In the genomic region with DNA sequence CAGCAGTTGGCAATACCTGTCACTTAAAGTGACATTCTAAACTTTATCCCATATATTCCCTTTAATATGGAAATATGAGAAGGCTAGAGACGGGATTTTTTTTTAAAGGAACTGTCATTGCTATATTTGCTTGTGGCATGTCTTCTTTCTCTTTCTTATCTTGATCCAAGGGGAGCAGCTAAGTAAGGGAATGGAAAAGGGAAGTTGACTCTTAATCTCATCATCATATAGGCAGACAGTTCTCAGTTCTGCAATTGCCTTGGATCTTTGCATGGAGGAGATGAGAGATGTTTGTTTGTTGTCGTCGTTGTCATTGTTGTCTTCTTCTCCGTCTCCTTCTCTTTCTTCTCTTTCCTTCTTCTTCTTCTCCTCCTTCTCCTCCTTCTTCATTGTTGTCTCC, we compare ENCODE assay signal across 26 mouse cellular contexts.
"Had no signal": no experiment of that assay in that cellular context is flagged by ENCODE, and none has a peak within 500 bp of the region (broad histone marks: within the 10 kb centered on the region; RNA-seq: fewer than 3 reads in every experiment).

No protein-coding gene starts in this region.

- ATAC-seq: hindbrain, postnatal 0 days; intestine, embryonic 16.5 days had no signal

- H3K36me3 ChIP-seq: heart, embryonic 13.5 days; heart, embryonic 15.5 days; hindbrain, embryonic 13.5 days; hindbrain, embryonic 15.5 days; kidney, embryonic 15.5 days; limb, embryonic 13.5 days; limb, embryonic 15.5 days had no signal

- H3K27me3 ChIP-seq: heart, embryonic 13.5 days; heart, embryonic 15.5 days; hindbrain, embryonic 13.5 days; hindbrain, embryonic 15.5 days; kidney, embryonic 15.5 days; limb, embryonic 13.5 days; limb, embryonic 15.5 days had no signal

- H3K4me2 ChIP-seq: heart, embryonic 11.5 days; heart, embryonic 13.5 days; heart, embryonic 15.5 days; hindbrain, embryonic 13.5 days; hindbrain, embryonic 15.5 days; kidney, embryonic 15.5 days; limb, embryonic 13.5 days; limb, embryonic 15.5 days had no signal

- H3K9me3 ChIP-seq: heart, embryonic 13.5 days; heart, embryonic 15.5 days; hindbrain, embryonic 13.5 days; hindbrain, embryonic 15.5 days; kidney, embryonic 15.5 days; limb, embryonic 13.5 days; limb, embryonic 15.5 days had no signal

- H3K4me3 ChIP-seq: gastrocnemius, adult 2 months; heart, adult 2 months; heart, embryonic 13.5 days; heart, embryonic 15.5 days; hindbrain, embryonic 13.5 days; hindbrain, embryonic 15.5 days; kidney, embryonic 15.5 days; limb, embryonic 13.5 days; limb, embryonic 15.5 days had no signal

- DNase-seq: gastrocnemius, adult 2 months; gastrocnemius, postnatal 10 days; gastrocnemius, postnatal 25 days; heart, adult 11 months; heart, adult 2 months; heart, postnatal 14 days; heart, postnatal 36 days; kidney, adult 11 months; kidney, adult 2 months; kidney, adult 9 months; kidney, postnatal 14 days; kidney, postnatal 36 days; layer of hippocampus, adult 9-11 months; layer of hippocampus, postnatal 36 days; left cerebral cortex, postnatal 4 days had no signal

- H3K4me1 ChIP-seq: heart, embryonic 15.5 days; hindbrain, embryonic 13.5 days; hindbrain, embryonic 15.5 days; limb, embryonic 13.5 days; limb, embryonic 15.5 days had no signal

- H3K27ac ChIP-seq: gastrocnemius, adult 2 months; heart, adult 2 months; heart, embryonic 13.5 days; heart, embryonic 15.5 days; hindbrain, embryonic 13.5 days; hindbrain, embryonic 15.5 days; hindbrain, postnatal 0 days; kidney, embryonic 15.5 days; kidney, postnatal 0 days; limb, embryonic 13.5 days; limb, embryonic 15.5 days had no signal

- H3K9ac ChIP-seq: heart, embryonic 13.5 days; heart, embryonic 15.5 days; hindbrain, embryonic 13.5 days; hindbrain, embryonic 15.5 days; kidney, embryonic 15.5 days; limb, embryonic 13.5 days; limb, embryonic 15.5 days had no signal
